Mouse (Mus musculus): ENCODE data around the gene Dock2. TPM values are rescaled to one million over a fixed set of nuclear protein-coding genes. Genes with fewer than 3 reads are reported as not detected.

Gene Dock2
- total and polyA plus RNA-seq, 2 experiments from 2014 or later, result 0.57 to 1.6 TPM

DNA sequence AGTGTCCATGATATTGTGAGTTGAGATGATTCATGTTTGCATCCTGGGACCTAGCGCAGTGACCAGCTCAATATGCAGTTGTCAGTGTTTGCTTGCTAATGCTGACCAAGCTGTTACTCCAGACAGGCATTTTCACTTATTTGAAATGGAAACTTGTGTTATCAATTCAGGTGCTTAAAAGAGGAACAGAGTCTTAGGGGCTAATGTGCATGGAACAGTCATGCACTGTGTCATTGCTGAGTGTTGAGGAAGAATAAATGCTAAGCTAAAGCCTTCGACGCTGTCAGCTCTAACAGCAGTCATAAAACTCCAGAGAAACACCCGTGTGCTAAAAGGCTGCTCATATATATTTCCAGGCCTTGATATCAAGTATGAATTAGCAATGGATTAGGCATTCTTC is 259.1 kb downstream of the Dock2 start:
- ATAC-seq (ENCODE audit: low FRiP score) (no peak), DNase-seq (ENCODE audit: low spot score) (no peak)
- Histone ChIP-seq H3K4me3 (ENCODE audit: low read depth, low read length) (no peak overlapping the region), H3K27ac (ENCODE audit: low read depth, low read length) (no peak overlapping the region), H3K4me1 (ENCODE audit: insufficient read depth, low read length) (no peaks in the 10 kb centered on the region), H3K9me3 (ENCODE audit: low read length) (no peaks in the 10 kb centered on the region), H3K9ac (replicated peaks; ENCODE audit: low read length, poor library complexity, severe bottlenecking) (no peak overlapping the region), H3K4me2 (ENCODE audit: low read depth, low read length, poor library complexity, severe bottlenecking) (no peak overlapping the region), H3K27me3 (ENCODE audit: insufficient read depth, low read length) (no peaks in the 10 kb centered on the region), H3K36me3 (ENCODE audit: insufficient read depth, low read length) (no peaks in the 10 kb centered on the region)
- 85% methylated on average over 4 of the region's 4 CpGs for WGBS
- TF ChIP-seq CTCF (IDR thresholded peaks at IDR 0.05), result no peak

DNA sequence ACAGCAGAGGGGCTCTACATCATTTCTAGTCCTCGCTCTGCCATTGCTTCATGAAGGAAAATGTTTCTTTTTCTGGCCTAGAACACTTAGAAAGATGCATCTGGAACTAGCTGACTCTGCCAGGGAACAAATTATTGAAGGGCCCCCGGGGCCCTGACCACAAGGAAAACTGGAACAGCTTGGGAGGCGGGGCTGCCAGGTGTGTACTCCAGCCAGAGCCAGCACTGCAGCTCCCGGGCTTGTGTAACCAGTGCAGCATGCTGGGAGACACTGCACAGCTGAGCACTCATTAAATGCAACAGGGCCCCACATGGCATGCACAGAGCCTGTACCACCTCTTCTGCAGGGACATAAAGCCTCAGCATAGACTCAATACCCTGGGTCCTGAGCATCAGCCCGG is 265.1 kb downstream of the Dock2 start:
- 62% methylated on average over 5 of the region's 5 CpGs for WGBS
- Histone ChIP-seq H3K4me3 (ENCODE audit: low read depth, low read length) (no peak overlapping the region), H3K9me3 (ENCODE audit: low read length) (no peaks in the 10 kb centered on the region), H3K4me1 (ENCODE audit: insufficient read depth, low read length) (no peaks in the 10 kb centered on the region), H3K27ac (ENCODE audit: low read depth, low read length) (no peak overlapping the region), H3K9ac (replicated peaks; ENCODE audit: low read length, poor library complexity, severe bottlenecking) (no peak overlapping the region), H3K36me3 (ENCODE audit: insufficient read depth, low read length) (no peaks in the 10 kb centered on the region), H3K4me2 (ENCODE audit: low read depth, low read length, poor library complexity, severe bottlenecking) (no peak overlapping the region), H3K27me3 (ENCODE audit: insufficient read depth, low read length) (no peaks in the 10 kb centered on the region)
- ATAC-seq (ENCODE audit: low FRiP score) (no peak), DNase-seq (ENCODE audit: low spot score) (no peak)
- TF ChIP-seq CTCF (IDR thresholded peaks at IDR 0.05), result no peak

DNA sequence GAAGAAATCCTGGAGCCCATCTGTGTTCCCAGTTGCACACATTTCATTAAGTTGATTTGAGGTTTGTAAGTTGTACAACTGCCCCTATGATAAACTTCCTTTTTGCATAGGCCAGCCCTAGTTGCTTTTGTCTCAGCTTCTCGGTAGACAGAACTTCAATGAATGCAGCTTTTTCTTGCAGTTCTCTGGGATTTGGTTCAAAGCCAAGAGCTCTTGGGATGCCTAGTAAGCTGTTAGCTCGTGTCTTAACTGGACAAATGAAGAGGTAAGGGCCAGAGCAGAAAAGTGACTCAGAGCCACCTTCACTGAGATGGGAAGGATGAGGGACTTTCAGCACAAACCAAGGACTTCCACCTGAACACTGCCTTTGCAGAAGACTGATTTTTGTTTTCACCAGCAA is 266.7 kb downstream of the Dock2 start:
- no peak for ATAC-seq (ENCODE audit: low FRiP score)
- DNase-seq (ENCODE audit: low spot score), result no peak
- Histone ChIP-seq H3K4me2 (ENCODE audit: low read depth, low read length, poor library complexity, severe bottlenecking) (no peak overlapping the region), H3K4me1 (ENCODE audit: insufficient read depth, low read length) (no peaks in the 10 kb centered on the region), H3K9me3 (ENCODE audit: low read length) (no peaks in the 10 kb centered on the region), H3K27me3 (ENCODE audit: insufficient read depth, low read length) (no peaks in the 10 kb centered on the region), H3K9ac (replicated peaks; ENCODE audit: low read length, poor library complexity, severe bottlenecking) (no peak overlapping the region), H3K4me3 (ENCODE audit: low read depth, low read length) (no peak overlapping the region), H3K36me3 (ENCODE audit: insufficient read depth, low read length) (no peaks in the 10 kb centered on the region), H3K27ac (ENCODE audit: low read depth, low read length) (no peak overlapping the region)
- 39% methylated on average over 2 of the region's 2 CpGs for WGBS
- TF ChIP-seq CTCF (IDR thresholded peaks at IDR 0.05), result no peak

DNA sequence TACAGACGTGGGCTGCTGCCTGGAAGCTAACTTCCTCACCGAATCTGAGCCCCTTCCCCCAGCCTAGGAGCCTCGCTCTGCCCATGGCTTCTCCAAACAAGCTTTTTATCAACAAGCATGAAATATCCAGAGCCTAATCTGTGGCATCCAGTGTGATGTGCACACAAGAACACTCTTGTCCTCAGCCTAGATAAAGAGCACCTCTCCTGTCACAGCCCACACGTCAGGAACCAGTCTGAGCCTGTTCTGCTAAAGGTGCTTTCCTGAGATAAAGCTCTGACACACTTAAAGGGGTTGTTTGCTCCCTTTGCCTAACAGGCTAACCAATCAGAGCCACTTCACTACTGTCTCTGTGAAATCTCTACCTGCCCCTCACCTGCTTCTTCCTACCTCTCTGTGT is 268.4 kb downstream of the Dock2 start:
- Histone ChIP-seq H3K9me3 (ENCODE audit: low read length) (no peaks in the 10 kb centered on the region), H3K9ac (replicated peaks; ENCODE audit: low read length, poor library complexity, severe bottlenecking) (no peak overlapping the region), H3K36me3 (ENCODE audit: insufficient read depth, low read length) (no peaks in the 10 kb centered on the region), H3K27ac (ENCODE audit: low read depth, low read length) (no peak overlapping the region), H3K27me3 (ENCODE audit: insufficient read depth, low read length) (no peaks in the 10 kb centered on the region), H3K4me1 (ENCODE audit: insufficient read depth, low read length) (no peaks in the 10 kb centered on the region), H3K4me3 (ENCODE audit: low read depth, low read length) (no peak overlapping the region), H3K4me2 (ENCODE audit: low read depth, low read length, poor library complexity, severe bottlenecking) (no peak overlapping the region)
- no peak for DNase-seq (ENCODE audit: low spot score)
- TF ChIP-seq CTCF (IDR thresholded peaks at IDR 0.05), result no peak
- ATAC-seq (ENCODE audit: low FRiP score), result no peak
- WGBS, result 50% methylated on average over 4 of the region's 4 CpGs

DNA sequence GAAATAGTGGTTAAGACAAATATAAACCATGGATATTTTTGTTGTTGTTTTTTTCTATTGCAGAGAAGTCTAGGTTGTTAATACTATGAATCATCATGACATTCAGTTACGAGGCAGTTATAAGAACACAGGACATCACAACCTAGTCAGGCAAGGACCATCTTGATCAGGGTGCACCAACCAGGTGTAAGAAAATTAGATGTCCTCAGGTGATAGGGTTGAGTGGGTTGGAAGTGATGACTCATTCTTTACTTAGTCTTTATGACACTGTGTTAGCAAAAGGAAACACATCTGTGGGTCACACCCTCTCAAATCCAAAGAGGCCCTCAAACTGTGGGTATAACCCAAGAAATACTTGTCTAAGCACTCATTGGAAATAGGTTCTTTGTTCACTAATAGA is 277.3 kb downstream of the Dock2 start:
- DNase-seq (ENCODE audit: low spot score) (no peak), ATAC-seq (ENCODE audit: low FRiP score) (no peak)
- H3K27ac ChIP-seq (ENCODE audit: low read depth, low read length), result no peak overlapping the region
- H3K27me3 ChIP-seq (ENCODE audit: insufficient read depth, low read length), result no peaks in the 10 kb centered on the region
- H3K4me3 ChIP-seq (ENCODE audit: low read depth, low read length), result no peak overlapping the region
- no peak for TF ChIP-seq CTCF (IDR thresholded peaks at IDR 0.05)
- H3K4me2 ChIP-seq (ENCODE audit: low read depth, low read length, poor library complexity, severe bottlenecking), result no peak overlapping the region
- no peaks in the 10 kb centered on the region for H3K9me3 ChIP-seq (ENCODE audit: low read length)
- H3K4me1 ChIP-seq (ENCODE audit: insufficient read depth, low read length), result no peaks in the 10 kb centered on the region
- H3K36me3 ChIP-seq (ENCODE audit: insufficient read depth, low read length), result no peaks in the 10 kb centered on the region
- no peak overlapping the region for H3K9ac ChIP-seq (replicated peaks; ENCODE audit: low read length, poor library complexity, severe bottlenecking)
- WGBS, result 82% methylated on average over 1 of the region's 1 CpGs

DNA sequence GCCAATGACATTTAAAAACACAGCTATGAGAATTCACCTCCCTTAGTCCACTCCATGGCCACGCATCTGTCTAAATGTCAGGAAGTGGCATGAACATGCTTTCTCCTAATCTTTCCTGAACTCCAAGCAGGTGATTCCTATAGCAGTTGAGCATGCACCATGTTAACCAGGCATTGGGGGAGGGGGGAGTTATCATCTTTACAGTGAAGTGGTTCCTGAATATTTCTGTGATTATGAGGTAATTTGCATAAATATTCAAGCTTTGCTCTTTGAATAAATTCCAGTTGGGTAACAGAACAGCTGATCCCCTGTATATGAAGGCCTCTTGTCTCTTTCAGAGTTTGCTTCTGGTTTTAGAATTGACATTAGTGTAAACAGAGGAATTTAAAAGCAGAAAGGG is 284.0 kb downstream of the Dock2 start:
- no peaks in the 10 kb centered on the region for H3K27me3 ChIP-seq (ENCODE audit: insufficient read depth, low read length)
- no peak overlapping the region for H3K4me2 ChIP-seq (ENCODE audit: low read depth, low read length, poor library complexity, severe bottlenecking)
- H3K36me3 ChIP-seq (ENCODE audit: insufficient read depth, low read length), result no peaks in the 10 kb centered on the region
- 94% methylated on average over 1 of the region's 1 CpGs for WGBS
- no peak for ATAC-seq (ENCODE audit: low FRiP score)
- H3K9me3 ChIP-seq (ENCODE audit: low read length), result no peaks in the 10 kb centered on the region
- DNase-seq (ENCODE audit: low spot score), result no peak
- H3K4me1 ChIP-seq (ENCODE audit: insufficient read depth, low read length), result no peaks in the 10 kb centered on the region
- H3K27ac ChIP-seq (ENCODE audit: low read depth, low read length), result no peak overlapping the region
- TF ChIP-seq CTCF (IDR thresholded peaks at IDR 0.05), result no peak
- H3K4me3 ChIP-seq (ENCODE audit: low read depth, low read length), result no peak overlapping the region
- H3K9ac ChIP-seq (replicated peaks; ENCODE audit: low read length, poor library complexity, severe bottlenecking), result no peak overlapping the region

DNA sequence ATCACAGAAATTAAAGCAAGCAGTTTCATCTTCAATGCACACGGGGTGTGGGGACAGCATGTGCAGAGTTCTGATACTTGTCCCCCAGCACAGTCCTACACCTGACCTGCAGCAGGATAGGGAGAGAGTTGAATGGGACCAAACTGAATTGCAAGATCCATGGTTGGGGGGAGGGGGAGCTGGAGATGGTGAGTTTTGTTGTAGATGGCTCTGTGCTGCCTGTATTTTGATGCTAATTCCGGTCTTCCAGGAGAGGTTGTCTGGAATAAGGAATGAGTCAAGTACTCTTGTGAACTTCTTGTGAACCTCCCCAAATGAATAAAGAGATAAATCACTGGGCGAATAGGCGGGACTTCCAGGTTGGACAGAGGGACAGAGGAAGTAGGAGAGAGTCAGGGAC is 289.0 kb downstream of the Dock2 start:
- Histone ChIP-seq H3K27ac (ENCODE audit: low read depth, low read length) (no peak overlapping the region), H3K9me3 (ENCODE audit: low read length) (no peaks in the 10 kb centered on the region), H3K4me1 (ENCODE audit: insufficient read depth, low read length) (no peaks in the 10 kb centered on the region), H3K36me3 (ENCODE audit: insufficient read depth, low read length) (no peaks in the 10 kb centered on the region), H3K4me2 (ENCODE audit: low read depth, low read length, poor library complexity, severe bottlenecking) (no peak overlapping the region), H3K4me3 (ENCODE audit: low read depth, low read length) (no peak overlapping the region), H3K27me3 (ENCODE audit: insufficient read depth, low read length) (no peaks in the 10 kb centered on the region), H3K9ac (replicated peaks; ENCODE audit: low read length, poor library complexity, severe bottlenecking) (no peak overlapping the region)
- ATAC-seq (ENCODE audit: low FRiP score), result no peak
- no peak for DNase-seq (ENCODE audit: low spot score)
- TF ChIP-seq CTCF (IDR thresholded peaks at IDR 0.05), result no peak
- WGBS, result 70% methylated on average over 4 of the region's 4 CpGs

Measured in midbrain, postnatal 0 days (tissue).